Mouse (Mus musculus) testis, postnatal 14 days (tissue): ENCODE results near the gene Rgl1.
"Not testable (repeated sequence)": the region's sequence is repeated elsewhere in the genome, so short reads cannot be mapped to it uniquely, and the experiment has no call there.

Source experiments
- DNase-seq: peaks from one replicate; pipeline ENCODE4 v3.0.0; 2021; ENCODE audit warnings: low spot score

The Rgl1 gene

DNA sequence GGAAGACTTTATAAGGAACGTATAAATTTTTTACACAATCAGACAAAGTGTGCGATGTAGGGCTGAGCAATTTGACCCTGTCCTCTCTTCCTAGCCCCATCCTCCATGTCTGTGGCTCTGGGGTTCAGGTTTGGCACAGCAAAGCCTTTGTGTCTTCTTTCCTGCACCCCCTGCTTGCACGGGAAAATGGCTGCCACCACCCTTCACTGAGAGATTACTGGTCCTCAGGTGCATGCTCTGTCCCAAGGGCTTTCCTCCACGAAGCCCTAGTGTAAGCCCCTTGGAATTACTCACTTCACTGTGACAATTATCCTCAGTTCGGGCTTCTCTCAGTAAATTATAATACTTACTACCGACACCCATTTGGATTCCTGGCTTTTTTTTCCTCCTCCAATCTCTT is 109.5 kb downstream of the Rgl1 start:
- no peak for DNase-seq

DNA sequence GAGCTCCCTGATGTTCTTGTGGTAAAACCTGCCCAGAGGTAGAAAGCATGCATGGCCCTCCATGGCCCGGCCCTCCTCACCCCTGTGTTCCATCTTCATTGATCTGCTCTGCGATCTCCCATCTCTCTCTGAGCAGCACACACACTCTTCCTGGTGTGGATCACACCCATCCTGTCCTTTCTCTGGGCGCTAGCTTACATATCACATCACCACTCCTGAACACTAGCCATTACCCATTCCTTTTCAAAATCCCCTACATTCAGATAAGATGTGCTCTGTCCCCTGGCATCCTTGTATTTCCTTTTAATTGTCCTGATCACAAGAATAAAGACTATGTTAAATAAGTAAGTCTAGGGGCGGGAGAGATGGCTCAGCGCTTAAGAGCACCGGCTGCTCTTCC is 111.3 kb downstream of the Rgl1 start:
- no peak for DNase-seq

DNA sequence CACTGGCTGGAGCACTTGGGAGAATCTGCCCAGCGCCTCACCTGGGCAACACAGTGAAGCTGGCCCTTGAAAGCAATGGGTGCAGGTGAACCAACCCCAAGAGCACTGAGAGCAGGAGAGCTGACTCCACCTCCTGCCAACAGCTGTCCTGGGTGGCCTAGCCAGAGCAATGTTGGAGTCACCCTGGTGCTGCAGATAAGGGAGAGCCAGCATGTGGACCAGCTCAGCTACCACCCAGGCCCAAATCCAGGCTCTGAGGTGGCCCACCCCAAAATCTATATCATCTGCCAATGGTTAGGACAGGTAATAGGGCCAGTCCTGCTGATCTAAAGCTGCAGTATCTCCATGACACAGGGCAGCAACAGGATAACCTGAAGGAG is 114.7 kb downstream of the Rgl1 start:
- no peak for DNase-seq

DNA sequence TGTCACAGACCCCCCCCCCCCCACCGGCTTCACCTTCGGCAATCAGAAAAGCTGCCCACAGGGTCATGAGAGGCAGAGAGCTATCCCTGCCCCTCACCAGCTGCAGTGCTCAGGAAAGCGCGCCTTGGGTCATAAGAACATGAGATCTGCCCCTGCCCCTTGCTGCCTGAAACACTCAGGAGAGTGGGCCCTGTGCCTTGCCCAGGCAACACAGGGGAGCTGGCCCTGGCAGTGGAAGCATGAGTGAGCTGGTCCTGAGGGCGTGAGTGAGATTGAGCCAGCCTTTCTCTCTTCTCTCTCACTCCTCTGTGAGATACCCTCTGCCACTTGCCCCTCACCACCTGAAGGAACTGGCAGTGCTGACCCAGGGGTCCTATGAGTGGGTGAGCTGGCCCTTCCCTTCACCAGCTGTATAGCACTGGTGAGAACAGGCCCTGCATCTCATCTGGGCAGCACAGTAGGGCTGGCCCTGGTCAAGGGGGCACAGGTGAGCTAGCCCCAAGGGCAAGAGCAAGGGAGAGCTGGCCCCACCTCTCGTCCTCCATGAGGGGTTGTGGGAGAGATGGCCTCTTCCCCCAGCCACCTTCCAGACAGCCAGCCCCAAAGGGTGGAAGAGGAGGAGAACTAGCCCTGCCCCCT is 115.2 kb downstream of the Rgl1 start:
- no peak for DNase-seq

DNA sequence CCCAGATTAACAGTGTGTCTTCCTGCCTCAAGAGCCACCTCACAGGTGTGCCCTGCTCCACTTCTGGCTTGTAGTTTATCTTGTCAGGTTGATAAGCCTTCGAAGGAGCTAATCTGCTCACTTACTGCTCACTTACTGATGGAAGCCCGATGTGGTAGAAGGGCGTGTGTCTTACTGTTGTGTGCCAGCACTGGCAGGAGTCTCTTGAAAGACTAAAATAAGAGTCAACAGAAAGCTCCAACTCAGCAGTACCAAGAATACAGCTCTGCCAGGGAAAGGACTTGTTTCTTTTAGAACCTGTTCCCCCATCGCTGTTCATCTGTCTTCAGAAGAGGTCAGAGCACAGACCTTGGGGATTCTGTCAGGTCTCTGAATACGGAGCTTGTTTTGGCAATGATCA is 118.1 kb downstream of the Rgl1 start:
- DNase-seq, result no peak

DNA sequence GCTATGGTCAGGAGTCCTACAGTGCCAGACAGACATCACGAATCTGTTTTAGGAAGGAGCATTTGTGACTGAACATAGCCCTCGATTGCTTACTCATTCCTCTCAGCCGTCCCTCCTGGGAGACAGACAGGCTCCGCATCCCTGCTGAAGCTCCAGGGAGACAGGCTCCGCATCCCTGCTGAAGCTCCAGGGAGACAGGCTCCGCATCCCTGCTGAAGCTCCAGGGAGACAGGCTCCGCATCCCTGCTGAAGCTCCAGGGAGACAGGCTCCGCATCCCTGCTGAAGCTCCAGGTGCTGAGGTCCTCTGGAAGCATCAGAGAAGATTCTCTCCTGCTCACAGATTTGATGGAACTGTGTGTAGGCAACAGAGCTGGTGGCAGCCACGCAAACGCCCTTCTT is 123.9 kb downstream of the Rgl1 start:
- DNase-seq, result not testable (repeated sequence)

DNA sequence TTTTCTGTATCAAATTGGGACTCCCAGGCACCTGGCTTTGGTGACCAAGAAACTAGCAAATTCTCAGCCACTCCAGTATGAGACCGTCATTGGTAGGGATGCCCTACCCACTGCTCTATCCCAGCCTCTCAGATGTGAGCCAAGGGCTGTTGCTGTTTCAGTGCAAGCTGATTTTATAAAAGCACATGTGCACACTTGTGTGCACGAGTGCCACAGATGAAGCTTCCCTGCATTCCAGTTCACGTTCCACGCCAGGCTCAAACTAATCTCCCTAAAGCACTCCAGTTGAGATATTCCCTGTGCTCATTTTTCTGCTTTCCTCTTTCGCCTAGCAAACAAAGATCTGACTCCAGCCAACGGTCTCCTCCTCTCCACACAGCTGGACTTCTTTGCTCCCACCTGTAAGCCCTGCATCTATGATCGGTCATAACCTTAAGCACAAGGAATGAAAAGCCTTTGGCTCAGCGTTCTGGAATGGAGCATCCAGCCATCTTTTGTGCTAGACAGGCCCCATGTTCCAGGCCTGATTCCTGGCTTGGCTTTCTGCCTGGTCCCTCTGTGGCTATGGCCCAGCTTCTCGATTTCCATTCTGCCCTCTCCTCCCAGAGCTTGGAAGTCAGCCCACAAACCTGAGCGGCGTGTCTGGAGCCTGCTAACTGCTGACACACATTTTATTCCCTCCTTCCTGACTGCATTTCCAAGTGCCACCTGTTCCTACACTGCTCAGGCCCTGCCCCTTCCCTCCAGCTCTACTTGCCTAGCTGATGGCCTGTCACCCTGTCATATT is 125.8 kb downstream of the Rgl1 start:
- peak; percentile 57 for DNase-seq

DNA sequence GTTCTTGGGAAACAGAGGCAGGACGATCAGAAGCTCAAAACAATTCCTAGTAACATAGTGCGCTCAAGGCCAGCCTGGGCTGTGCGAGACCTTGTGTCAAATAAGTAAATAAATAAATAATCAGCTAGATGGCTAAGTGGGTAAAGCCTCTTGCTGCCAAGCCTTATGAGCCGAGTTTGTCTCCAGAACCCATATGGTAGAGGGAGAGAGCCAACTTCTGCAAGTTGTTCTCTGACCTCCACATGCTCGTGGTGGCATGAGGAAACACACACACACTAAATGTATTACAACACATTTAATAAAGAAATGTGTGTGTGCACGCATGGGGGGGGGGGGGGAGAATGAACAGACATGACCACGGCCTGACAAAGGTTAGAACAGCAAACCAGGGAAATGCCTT is 126.8 kb downstream of the Rgl1 start:
- DNase-seq, result no peak

DNA sequence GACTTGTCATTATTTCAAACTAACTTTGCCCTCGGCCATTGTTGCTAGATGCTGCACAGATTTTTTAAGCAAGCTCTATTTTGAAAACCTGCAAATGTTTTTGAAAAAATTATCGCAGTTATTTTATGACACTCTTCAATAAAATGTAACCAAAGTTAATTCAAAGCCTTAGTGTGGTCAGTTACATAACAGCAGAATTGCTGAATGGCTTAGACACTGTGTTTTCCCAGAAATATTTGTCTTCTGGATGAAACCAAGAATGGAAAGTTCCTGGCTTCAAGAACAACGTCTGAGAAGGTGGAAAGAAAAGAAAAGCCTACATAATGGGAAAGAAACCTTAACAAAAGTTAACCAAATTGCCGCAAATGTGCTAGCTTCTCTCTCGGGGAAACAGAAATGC is 131.5 kb downstream of the Rgl1 start:
- DNase-seq, result no peak

DNA sequence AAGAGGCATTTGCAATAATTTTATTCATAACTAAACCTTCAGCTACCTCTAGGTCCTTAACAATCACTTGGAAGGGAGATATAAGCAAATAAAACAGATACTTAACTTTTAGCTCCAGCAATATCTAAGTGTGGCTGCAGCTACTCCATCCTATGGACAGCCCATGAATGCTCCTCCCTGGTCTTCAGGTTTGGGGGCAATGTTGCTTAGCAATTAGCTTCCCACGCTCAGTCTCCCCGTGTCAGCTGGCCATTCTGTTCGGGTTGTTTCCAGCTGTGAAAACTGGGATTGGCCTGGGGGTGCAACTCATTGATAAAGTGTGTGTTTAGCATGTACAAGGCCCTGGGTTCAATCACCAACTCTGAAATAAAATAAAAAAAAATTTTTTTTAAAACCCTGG is 136.4 kb downstream of the Rgl1 start:
- no peak for DNase-seq

DNA sequence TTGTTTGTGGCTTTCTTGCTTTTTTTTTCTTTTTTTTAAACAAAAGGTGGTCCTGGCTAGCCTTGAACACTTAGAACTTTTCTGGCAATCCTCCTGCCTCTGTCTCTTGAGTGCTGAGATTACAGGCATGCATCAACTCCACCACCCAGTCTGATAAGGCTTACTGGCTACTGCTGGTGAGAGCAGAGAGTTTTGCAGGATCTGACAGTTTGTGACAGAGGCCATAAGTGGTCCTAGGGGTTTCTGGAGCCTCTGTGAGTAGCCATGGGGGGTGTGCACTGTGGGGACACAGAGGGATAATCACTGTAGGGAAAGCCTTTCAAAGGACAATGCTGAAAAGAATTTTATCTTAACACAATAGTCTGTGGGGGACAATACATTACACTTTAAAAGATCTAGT is 140.5 kb downstream of the Rgl1 start:
- no peak for DNase-seq

DNA sequence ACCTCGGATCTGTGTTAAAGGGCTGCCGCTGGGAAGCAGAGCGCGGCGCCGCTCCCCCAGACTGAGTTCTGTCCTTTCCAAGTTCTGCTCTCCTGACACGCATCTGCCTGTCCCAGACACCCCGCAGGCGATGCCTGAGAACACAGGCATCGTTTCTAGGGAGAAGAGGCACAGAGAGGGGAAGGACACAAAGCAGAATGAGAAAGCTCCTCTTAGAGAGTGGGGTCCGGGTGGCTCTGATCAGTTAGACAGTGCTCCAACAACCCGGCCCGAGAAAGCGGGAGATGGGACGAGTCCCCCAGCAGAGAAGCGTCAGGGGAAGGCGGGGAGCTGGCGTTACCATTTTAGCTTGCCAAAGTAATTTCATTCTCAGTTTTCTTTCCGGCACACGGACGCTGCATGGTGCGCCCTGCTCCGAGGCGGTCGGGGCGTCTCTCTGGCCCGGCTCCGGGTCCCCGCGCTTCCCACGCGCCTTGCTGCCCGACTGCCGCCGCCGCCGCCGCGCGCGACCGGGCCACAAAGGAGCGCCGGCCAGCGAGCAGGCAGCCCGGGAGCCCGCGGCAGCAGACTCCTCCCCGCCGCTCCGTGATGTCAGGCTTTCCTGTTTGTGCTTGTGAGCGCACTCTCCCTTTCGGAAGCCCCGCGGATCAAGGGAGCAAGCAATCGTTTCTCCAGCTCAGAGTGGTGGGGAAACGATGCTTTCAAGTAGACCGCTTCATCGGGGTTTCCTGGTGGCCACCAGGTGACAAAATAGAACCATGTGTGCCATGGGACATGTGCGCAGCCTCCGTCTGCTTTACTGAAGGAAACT is 141.3 kb downstream of the Rgl1 start:
- DNase-seq, result peak; percentile 69

DNA sequence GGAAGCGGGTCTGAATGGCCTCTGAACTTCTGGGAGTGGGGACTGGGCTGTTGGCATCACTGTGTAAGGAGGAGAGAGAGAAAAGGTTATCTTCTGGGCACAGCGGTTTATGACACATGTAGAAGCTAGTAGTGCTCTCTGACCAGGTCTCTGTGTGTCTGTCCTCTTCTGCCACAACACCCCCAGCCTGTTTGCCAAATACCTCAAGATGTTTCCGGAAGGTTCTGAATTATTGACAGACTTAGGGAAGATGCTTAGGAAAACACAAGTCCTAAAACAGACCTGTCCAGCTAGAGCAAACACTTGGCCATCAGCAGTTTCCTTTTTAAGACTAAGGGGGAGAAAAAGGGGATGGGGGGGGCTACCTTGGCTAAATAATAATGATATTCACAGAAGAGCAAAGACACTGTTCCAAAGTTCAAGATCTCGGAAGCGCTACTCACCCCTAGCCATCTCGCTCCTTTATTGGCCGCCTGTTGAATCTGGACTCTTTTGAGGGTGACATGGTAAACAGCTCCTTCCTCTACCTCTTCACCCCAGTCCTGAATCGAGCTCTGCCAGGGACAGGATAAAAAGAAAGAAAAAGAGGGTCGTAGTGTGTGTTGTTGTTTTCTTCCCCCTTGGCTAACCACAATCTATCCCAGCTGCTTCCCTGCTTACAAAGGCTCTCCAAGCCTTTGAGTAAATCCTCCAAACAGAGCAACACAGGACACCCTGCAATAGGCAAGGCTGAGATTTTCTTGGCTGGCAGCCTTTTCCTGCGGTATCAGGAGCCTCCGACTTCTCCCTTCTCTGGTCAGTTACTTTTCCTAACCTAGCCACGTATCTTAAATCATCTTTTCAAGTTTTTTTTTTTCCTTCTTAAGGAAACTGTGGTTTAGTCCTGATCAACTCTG is 142.5 kb downstream of the Rgl1 start:
- peak; percentile 48 for DNase-seq

DNA sequence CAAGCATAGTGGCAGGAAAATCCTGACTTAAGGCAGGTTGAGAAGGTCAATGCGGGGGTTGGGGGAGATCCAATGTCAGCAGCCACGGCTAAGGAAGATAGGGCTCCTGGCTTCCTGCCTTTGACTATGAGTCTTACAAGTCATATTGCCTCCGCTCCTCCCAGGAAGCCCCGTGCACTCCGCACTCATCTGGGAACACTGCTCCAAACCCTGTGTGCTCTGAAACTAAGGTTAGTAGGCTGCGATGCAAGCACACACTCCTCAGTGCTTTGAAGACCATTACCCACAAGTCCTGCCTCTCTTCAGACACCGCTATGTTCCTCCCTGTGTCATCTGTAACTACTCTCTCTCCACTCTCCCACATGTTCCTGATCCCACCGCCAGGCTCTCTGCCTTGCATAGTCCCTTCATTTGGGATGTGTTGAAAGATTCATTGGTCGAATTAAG is 143.4 kb downstream of the Rgl1 start:
- DNase-seq, result no peak

DNA sequence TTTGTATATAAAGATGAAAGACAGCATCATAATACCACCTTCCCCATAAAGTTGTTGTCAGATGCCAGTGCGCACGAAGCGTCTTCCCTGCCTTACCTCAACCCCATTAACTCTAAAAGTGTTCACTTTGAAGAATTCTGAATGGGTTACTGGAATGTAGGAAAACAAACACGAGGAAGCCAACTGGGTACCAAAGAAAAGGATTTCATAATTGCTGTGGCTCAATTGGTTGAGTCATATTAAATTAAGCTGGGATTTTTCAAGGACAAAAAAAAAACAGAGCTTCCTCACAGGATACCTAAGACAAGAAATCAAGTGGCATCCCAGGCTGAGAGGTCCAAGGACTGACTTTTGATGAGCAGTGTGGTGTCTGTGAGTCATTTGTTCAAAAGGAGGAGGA is 144.5 kb downstream of the Rgl1 start:
- DNase-seq, result no peak

DNA sequence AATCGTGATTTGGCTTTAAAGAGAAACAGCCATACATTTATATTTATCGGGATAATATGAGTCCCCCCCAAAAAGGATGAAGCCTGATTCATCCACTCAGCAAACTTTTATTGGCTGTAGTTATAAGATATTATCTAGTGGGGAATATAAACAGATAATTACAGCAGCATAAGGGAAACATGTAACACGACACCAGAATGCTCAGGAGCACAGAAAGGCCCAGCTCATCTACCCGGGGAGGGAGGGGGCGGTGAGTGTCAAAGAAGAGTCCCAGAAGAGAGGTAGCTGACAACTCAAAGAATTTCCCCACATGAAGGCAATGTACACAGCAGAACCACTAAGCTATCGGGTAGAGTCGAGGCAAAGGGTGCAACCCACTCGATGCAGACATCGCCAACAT is 146.8 kb downstream of the Rgl1 start:
- no peak for DNase-seq

DNA sequence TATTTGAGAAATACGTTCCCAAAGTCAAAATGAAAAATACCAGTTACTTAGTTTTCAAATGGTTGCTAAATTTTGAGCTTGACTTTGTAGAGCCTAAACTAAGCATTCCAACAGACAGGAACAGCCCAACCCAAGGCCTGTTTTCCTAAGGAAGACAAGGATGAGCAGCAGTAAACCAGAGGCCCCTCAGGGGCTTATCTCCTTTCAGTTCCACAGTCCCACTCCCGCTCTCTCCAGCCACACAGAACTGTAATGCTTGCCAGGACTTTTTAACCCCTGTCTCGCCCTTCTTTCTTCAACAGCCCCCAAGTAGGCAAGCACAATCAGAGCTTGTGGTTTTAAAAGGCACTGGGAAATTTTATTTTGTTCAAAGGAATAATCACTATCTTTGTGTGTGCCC is 147.3 kb downstream of the Rgl1 start:
- no peak for DNase-seq

DNA sequence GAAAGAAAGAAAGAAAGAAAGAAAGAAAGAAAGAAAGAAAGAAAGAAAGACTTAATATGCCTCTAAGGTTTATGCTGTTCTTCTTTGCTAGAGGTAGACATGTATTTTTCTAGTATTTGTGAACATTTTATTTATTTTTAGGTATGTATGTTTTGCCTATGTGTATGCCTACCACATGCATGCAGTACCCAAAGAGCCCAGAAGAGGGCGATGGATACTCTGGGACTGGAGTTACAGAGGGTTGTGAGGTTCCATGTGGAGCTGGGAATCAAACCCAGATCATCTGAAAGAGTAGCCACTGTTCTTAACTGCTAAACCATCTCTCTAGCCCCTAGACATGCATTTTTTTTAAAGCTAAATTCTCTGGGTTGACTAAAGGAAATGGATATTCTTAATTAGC is 147.8 kb downstream of the Rgl1 start:
- DNase-seq, result no peak

DNA sequence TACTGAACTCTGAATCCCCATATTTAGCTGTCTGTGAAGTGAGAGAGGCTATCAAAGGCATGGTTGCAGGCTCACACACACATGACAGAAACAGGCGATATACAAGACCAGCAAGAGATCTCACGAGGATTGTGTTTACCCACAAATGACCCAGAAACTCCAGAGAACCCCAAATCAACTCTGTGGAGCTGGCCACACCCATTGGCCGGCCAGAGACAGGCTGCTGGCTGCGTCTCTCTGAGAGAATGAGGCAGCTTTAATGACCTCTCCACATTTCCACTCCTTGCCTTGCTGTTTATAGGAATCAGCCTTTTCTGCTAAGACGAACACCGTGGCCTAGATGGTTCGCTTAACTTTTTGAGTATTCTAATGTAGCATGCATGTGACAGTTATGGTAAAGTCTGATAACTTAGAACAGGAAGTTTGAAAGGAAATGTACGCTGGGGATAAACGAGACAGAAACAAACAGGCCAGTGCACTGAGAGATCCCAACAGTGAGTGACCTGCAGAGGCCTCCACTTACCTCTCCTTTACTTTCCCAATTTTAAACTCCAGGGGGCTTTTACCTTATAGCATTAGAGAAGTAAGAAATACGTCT is 148.3 kb downstream of the Rgl1 start:
- no peak for DNase-seq

DNA sequence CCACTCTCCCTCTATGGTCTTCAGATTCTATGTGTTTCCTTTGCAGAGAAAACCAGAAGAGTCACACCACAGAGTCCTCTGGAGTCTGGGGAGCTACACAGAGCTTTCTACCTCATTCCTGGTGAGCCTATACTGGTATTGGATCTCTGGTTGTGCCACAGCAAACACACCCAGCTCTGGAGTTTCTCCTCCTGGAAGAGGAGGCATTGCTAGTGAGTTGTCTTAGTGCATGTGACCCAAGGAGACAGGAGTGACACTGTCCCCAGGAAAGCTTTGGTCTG is 149.4 kb downstream of the Rgl1 start:
- no peak for DNase-seq

DNA sequence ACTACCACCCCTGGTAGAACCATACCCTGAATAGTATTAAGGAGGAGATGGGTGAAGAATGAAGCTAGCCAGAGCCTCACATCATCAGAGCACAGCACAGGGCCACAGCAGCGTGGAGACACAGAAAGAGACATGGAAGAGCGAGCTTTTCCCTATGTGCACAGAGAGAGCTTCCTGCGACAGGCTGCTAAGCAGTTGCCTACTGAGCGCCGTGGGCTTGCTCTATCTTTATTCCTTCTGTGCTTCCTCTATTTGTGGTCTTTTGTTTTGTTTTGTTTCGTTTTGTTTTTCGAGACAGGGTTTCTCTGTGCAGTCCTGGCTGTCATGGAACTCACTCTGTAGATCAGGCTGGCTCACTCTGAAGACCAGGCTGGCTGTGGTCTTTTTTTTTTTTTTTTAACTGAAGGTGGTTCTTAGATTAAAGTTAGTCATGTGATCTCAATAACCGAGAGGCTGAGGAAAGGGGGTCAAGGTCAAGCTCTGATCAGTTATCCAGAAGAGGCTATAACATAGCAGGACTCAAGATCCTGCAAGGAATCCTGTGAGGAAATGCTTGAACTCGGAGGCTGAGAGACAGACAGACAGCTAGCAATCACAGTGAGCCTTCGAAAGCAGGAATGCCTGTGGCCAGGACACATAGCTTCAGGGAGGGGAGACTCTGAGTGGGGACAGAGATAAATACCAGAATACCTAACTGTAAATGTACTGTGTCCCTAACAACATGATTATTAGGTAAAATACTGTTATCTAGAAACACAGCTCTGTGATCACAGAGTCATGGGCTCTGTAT is 150.0 kb downstream of the Rgl1 start:
- DNase-seq, result no peak
